Mouse (Mus musculus) heart, adult 2 months (tissue): ENCODE data around the gene Jsrp1.

Source experiments
- CTCF ChIP-seq: fragments of 200-600 bp; IDR thresholded peaks from 2 replicates; pipeline ENCODE4 v1.8.1; 2022; ENCODE audit warnings: antibody characterized with exemption, mild to moderate bottlenecking, moderate library complexity
- POLR2A ChIP-seq: fragments of 200-500 bp; IDR thresholded peaks from 2 replicates; pipeline ENCODE4 v1.6.1; 2011; ENCODE audit warnings: mild to moderate bottlenecking, low read depth, low read length, control low read depth; ENCODE audit not compliant: insufficient read depth

- TF ChIP-seq CTCF (no peak), POLR2A (no peak)
Observed at GRCm38 (mm10) chr10:80804340-80804739, 9.0 kb downstream of the Jsrp1 start.
